Mouse (Mus musculus): ENCODE data around the gene Sco2. TPM values are rescaled to one million over a fixed set of nuclear protein-coding genes. Genes with fewer than 3 reads are reported as not detected.

The Sco2 gene
- 10 to 100 TPM; 23.0 to 24.2 TPM for total RNA-seq (2021)

- peak; percentile 75 for DNase-seq (ENCODE audit: low spot score)
- intact Hi-C loops (cut with DNase I) = loop anchor here (5.0 kb wide), 1 partner anchor 93 kb away; no protein-coding TSS in a partner anchor
These were observed at the start of gene Sco2 for GRCm38 (mm10) chr15:89373762-89374248. Gene Sco2, minus strand, starts transcription at chr15:89373846.

GRCm38 (mm10) chr15:89421938-89422337 lies 48.3 kb upstream of the Sco2 start:
- intact Hi-C loops (cut with DNase I) = no loop called here
- DNase-seq (ENCODE audit: low spot score) = no peak

GRCm38 (mm10) chr15:89415282-89415681 lies 41.6 kb upstream of the Sco2 start:
- DNase-seq (ENCODE audit: low spot score) = no peak
- intact Hi-C loops (cut with DNase I) = no loop called here

GRCm38 (mm10) chr15:89410118-89410517 lies 36.5 kb upstream of the Sco2 start, which contains the start of gene Syce3:
Gene Syce3, minus strand, starts transcription at chr15:89410503.
- no peak for DNase-seq (ENCODE audit: low spot score)
- intact Hi-C loops (cut with DNase I) = no loop called here

- intact Hi-C loops (cut with DNase I) = no loop called here
- no peak for DNase-seq (ENCODE audit: low spot score)
These were observed 33.0 kb upstream of the Sco2 start for GRCm38 (mm10) chr15:89406691-89407090.

GRCm38 (mm10) chr15:89404831-89405623 lies 31.4 kb upstream of the Sco2 start:
- no peak for DNase-seq (ENCODE audit: low spot score)
- intact Hi-C loops (cut with DNase I) = no loop called here

GRCm38 (mm10) chr15:89402471-89402870 lies 28.8 kb upstream of the Sco2 start:
- intact Hi-C loops (cut with DNase I) = no loop called here
- no peak for DNase-seq (ENCODE audit: low spot score)

- intact Hi-C loops (cut with DNase I) = no loop called here
- DNase-seq (ENCODE audit: low spot score) = no peak
These were observed 26.1 kb upstream of the Sco2 start for GRCm38 (mm10) chr15:89399716-89400115.

GRCm38 (mm10) chr15:89398146-89398545 lies 24.5 kb upstream of the Sco2 start:
- DNase-seq (ENCODE audit: low spot score) = no peak
- intact Hi-C loops (cut with DNase I) = no loop called here

GRCm38 (mm10) chr15:89396883-89397282 lies 23.2 kb upstream of the Sco2 start:
- no peak for DNase-seq (ENCODE audit: low spot score)
- intact Hi-C loops (cut with DNase I) = no loop called here

- no peak for DNase-seq (ENCODE audit: low spot score)
- intact Hi-C loops (cut with DNase I) = no loop called here
These were observed 16.4 kb upstream of the Sco2 start for GRCm38 (mm10) chr15:89390081-89390480.

- no peak for DNase-seq (ENCODE audit: low spot score)
- intact Hi-C loops (cut with DNase I) = no loop called here
These were observed 13.5 kb upstream of the Sco2 start for GRCm38 (mm10) chr15:89387127-89387526.

GRCm38 (mm10) chr15:89384617-89385016 lies 11.0 kb upstream of the Sco2 start, which contains the start of gene Klhdc7b:
Gene Klhdc7b, plus strand, starts transcription at chr15:89384917.
- intact Hi-C loops (cut with DNase I) = no loop called here
- no peak for DNase-seq (ENCODE audit: low spot score)

- DNase-seq (ENCODE audit: low spot score) = no peak
- intact Hi-C loops (cut with DNase I) = no loop called here
These were observed 5.8 kb upstream of the Sco2 start for GRCm38 (mm10) chr15:89379429-89379828.

- intact Hi-C loops (cut with DNase I) = no loop called here
- peak; percentile 34 for DNase-seq (ENCODE audit: low spot score)
These were observed 5.3 kb upstream of the Sco2 start, which contains the start of gene Odf3b for GRCm38 (mm10) chr15:89378831-89379401. Gene Odf3b, minus strand, starts transcription at chr15:89379282.

GRCm38 (mm10) chr15:89377938-89378828 lies 4.5 kb upstream of the Sco2 start:
- DNase-seq (ENCODE audit: low spot score) = no peak
- intact Hi-C loops (cut with DNase I) = loop anchor here (2.0 kb wide), 1 partner anchor 51 kb away; the partner anchor contains the start of genes C730034F03Rik, Chkb and Gm44502

GRCm38 (mm10) chr15:89377362-89377761 lies 3.7 kb upstream of the Sco2 start:
- intact Hi-C loops (cut with DNase I) = loop anchor here (2.0 kb wide), 1 partner anchor 51 kb away; the partner anchor contains the start of genes C730034F03Rik, Chkb and Gm44502

GRCm38 (mm10) chr15:89376957-89377356 lies 3.3 kb upstream of the Sco2 start, which contains the start of gene Tymp:
Gene Tymp, minus strand, starts transcription at chr15:89377039.
- no peak for DNase-seq (ENCODE audit: low spot score)
- intact Hi-C loops (cut with DNase I) = loop anchor here (2.0 kb wide), 1 partner anchor 52 kb away; the partner anchor contains the start of genes C730034F03Rik, Chkb and Gm44502

More at GRCm38 (mm10) chr15:89377362-89377761, 3.7 kb upstream of the Sco2 start:
- DNase-seq (ENCODE audit: low spot score) = no peak

- no peak for DNase-seq (ENCODE audit: low spot score)
- intact Hi-C loops (cut with DNase I) = loop anchor here (2.0 kb wide), 1 partner anchor 53 kb away; the partner anchor contains the start of genes C730034F03Rik, Chkb and Gm44502
These were observed 2.4 kb upstream of the Sco2 start for GRCm38 (mm10) chr15:89376040-89376439.
